Mouse (Mus musculus): Measurements from ENCODE around the gene Sohlh2. TPM values are rescaled to one million over a fixed set of nuclear protein-coding genes. Genes with fewer than 3 reads are reported as not detected.

Sohlh2 gene
- polyA plus RNA-seq (2014; fragmentation: Nextera tagmentation; extraction: Ambion mirVana): not detected in 2 replicates

GRCm38 (mm10) chr3:55181766-55182165, at the start of gene Sohlh2:
Sohlh2 (plus strand) TSS chr3:55182028.
- Histone ChIP-seq H3K4me3 (ENCODE audit: low read depth, low read length) (no peak within 1 kb of the TSS), H3K9me3 (replicated peaks; ENCODE audit: control insufficient read depth, low read length) (no peaks in the 10 kb centered on the region), H3K4me1 (ENCODE audit: control insufficient read depth, insufficient read depth, low read length) (no peaks in the 10 kb centered on the region), H3K27me3 (ENCODE audit: control insufficient read depth, insufficient read depth, low read length) (no peaks in the 10 kb centered on the region), H3K27ac (replicated peaks; ENCODE audit: low read depth, low read length) (no peak within 1 kb of the TSS), H3K36me3 (replicated peaks; ENCODE audit: control insufficient read depth, insufficient read depth, low read depth, low read length) (no peaks in the 10 kb centered on the region), H3K4me2 (ENCODE audit: low read depth, low read length) (no peak within 1 kb of the TSS), H3K9ac (replicated peaks; ENCODE audit: low read length) (no peak within 1 kb of the TSS)
- DNase-seq (ENCODE audit: low spot score) (no peak), ATAC-seq (replicated peaks; ENCODE audit: insufficient number of reproducible peaks, low FRiP score, low TSS enrichment, low read depth) (no peak)
- WGBS: 92% methylated on average over 22 of the region's 22 CpGs

- Histone ChIP-seq H3K27ac (replicated peaks; ENCODE audit: low read depth, low read length) (no peak within 1 kb of the TSS), H3K36me3 (replicated peaks; ENCODE audit: control insufficient read depth, insufficient read depth, low read depth, low read length) (peaks cover 5% of the 10 kb centered on the region), H3K4me1 (ENCODE audit: control insufficient read depth, insufficient read depth, low read length) (no peaks in the 10 kb centered on the region)
Measured at GRCm38 (mm10) chr3:55137039-55137438, 44.8 kb upstream of the Sohlh2 start, which contains the start of gene Ccdc169. Ccdc169 (plus strand) TSS chr3:55137339.

GRCm38 (mm10) chr3:55139837-55140236, 42.0 kb upstream of the Sohlh2 start:
- H3K27ac ChIP-seq (replicated peaks; ENCODE audit: low read depth, low read length): no peak overlapping the region
- H3K9me3 ChIP-seq (replicated peaks; ENCODE audit: control insufficient read depth, low read length): no peaks in the 10 kb centered on the region
- DNase-seq (ENCODE audit: low spot score) (no peak), ATAC-seq (replicated peaks; ENCODE audit: insufficient number of reproducible peaks, low FRiP score, low TSS enrichment, low read depth) (no peak)
- no peak overlapping the region for H3K4me3 ChIP-seq (ENCODE audit: low read depth, low read length)
- no peak overlapping the region for H3K4me2 ChIP-seq (ENCODE audit: low read depth, low read length)
- H3K9ac ChIP-seq (replicated peaks; ENCODE audit: low read length): no peak overlapping the region
- peaks cover 5% of the 10 kb centered on the region for H3K36me3 ChIP-seq (replicated peaks; ENCODE audit: control insufficient read depth, insufficient read depth, low read depth, low read length)
- H3K4me1 ChIP-seq (ENCODE audit: control insufficient read depth, insufficient read depth, low read length): no peaks in the 10 kb centered on the region
- no peaks in the 10 kb centered on the region for H3K27me3 ChIP-seq (ENCODE audit: control insufficient read depth, insufficient read depth, low read length)
- WGBS: 92% methylated on average over 12 of the region's 12 CpGs

More at GRCm38 (mm10) chr3:55137039-55137438, 44.8 kb upstream of the Sohlh2 start, which contains the start of gene Ccdc169:
- H3K27me3 ChIP-seq (ENCODE audit: control insufficient read depth, insufficient read depth, low read length): no peaks in the 10 kb centered on the region
- no peak for DNase-seq (ENCODE audit: low spot score)
- no peak for ATAC-seq (replicated peaks; ENCODE audit: insufficient number of reproducible peaks, low FRiP score, low TSS enrichment, low read depth)
- no peak within 1 kb of the TSS for H3K4me3 ChIP-seq (ENCODE audit: low read depth, low read length)
- H3K4me2 ChIP-seq (ENCODE audit: low read depth, low read length): no peak within 1 kb of the TSS
- no peak within 1 kb of the TSS for H3K9ac ChIP-seq (replicated peaks; ENCODE audit: low read length)
- H3K9me3 ChIP-seq (replicated peaks; ENCODE audit: control insufficient read depth, low read length): no peaks in the 10 kb centered on the region

GRCm38 (mm10) chr3:55141401-55141800, 40.4 kb upstream of the Sohlh2 start:
- H3K4me1 ChIP-seq (ENCODE audit: control insufficient read depth, insufficient read depth, low read length): no peaks in the 10 kb centered on the region
- H3K9ac ChIP-seq (replicated peaks; ENCODE audit: low read length): no peak overlapping the region
- H3K27me3 ChIP-seq (ENCODE audit: control insufficient read depth, insufficient read depth, low read length): no peaks in the 10 kb centered on the region
- no peaks in the 10 kb centered on the region for H3K9me3 ChIP-seq (replicated peaks; ENCODE audit: control insufficient read depth, low read length)
- no peak for DNase-seq (ENCODE audit: low spot score)
- no peak overlapping the region for H3K4me2 ChIP-seq (ENCODE audit: low read depth, low read length)
- H3K36me3 ChIP-seq (replicated peaks; ENCODE audit: control insufficient read depth, insufficient read depth, low read depth, low read length): peaks cover 2% of the 10 kb centered on the region
- H3K27ac ChIP-seq (replicated peaks; ENCODE audit: low read depth, low read length): no peak overlapping the region
- no peak overlapping the region for H3K4me3 ChIP-seq (ENCODE audit: low read depth, low read length)
- 44% methylated on average over 2 of the region's 2 CpGs for WGBS
- no peak for ATAC-seq (replicated peaks; ENCODE audit: insufficient number of reproducible peaks, low FRiP score, low TSS enrichment, low read depth)

- WGBS: 83% methylated on average over 4 of the region's 4 CpGs
- DNase-seq (ENCODE audit: low spot score): no peak
Measured at GRCm38 (mm10) chr3:55144916-55145315, 36.9 kb upstream of the Sohlh2 start.

GRCm38 (mm10) chr3:55146441-55146840, 35.4 kb upstream of the Sohlh2 start:
- Histone ChIP-seq H3K4me3 (ENCODE audit: low read depth, low read length) (no peak overlapping the region), H3K4me2 (ENCODE audit: low read depth, low read length) (no peak overlapping the region), H3K27ac (replicated peaks; ENCODE audit: low read depth, low read length) (no peak overlapping the region), H3K36me3 (replicated peaks; ENCODE audit: control insufficient read depth, insufficient read depth, low read depth, low read length) (no peaks in the 10 kb centered on the region), H3K9me3 (replicated peaks; ENCODE audit: control insufficient read depth, low read length) (no peaks in the 10 kb centered on the region), H3K27me3 (ENCODE audit: control insufficient read depth, insufficient read depth, low read length) (no peaks in the 10 kb centered on the region), H3K9ac (replicated peaks; ENCODE audit: low read length) (no peak overlapping the region), H3K4me1 (ENCODE audit: control insufficient read depth, insufficient read depth, low read length) (no peaks in the 10 kb centered on the region)
- DNase-seq (ENCODE audit: low spot score) (no peak), ATAC-seq (replicated peaks; ENCODE audit: insufficient number of reproducible peaks, low FRiP score, low TSS enrichment, low read depth) (no peak)
- 52% methylated on average over 6 of the region's 6 CpGs for WGBS

More at GRCm38 (mm10) chr3:55144916-55145315, 36.9 kb upstream of the Sohlh2 start:
- ATAC-seq (replicated peaks; ENCODE audit: insufficient number of reproducible peaks, low FRiP score, low TSS enrichment, low read depth): no peak
- Histone ChIP-seq H3K27me3 (ENCODE audit: control insufficient read depth, insufficient read depth, low read length) (no peaks in the 10 kb centered on the region), H3K36me3 (replicated peaks; ENCODE audit: control insufficient read depth, insufficient read depth, low read depth, low read length) (no peaks in the 10 kb centered on the region), H3K27ac (replicated peaks; ENCODE audit: low read depth, low read length) (no peak overlapping the region), H3K4me3 (ENCODE audit: low read depth, low read length) (no peak overlapping the region), H3K4me2 (ENCODE audit: low read depth, low read length) (no peak overlapping the region), H3K9ac (replicated peaks; ENCODE audit: low read length) (no peak overlapping the region), H3K9me3 (replicated peaks; ENCODE audit: control insufficient read depth, low read length) (no peaks in the 10 kb centered on the region), H3K4me1 (ENCODE audit: control insufficient read depth, insufficient read depth, low read length) (no peaks in the 10 kb centered on the region)

- no peaks in the 10 kb centered on the region for H3K9me3 ChIP-seq (replicated peaks; ENCODE audit: control insufficient read depth, low read length)
- H3K27ac ChIP-seq (replicated peaks; ENCODE audit: low read depth, low read length): no peak overlapping the region
- H3K4me2 ChIP-seq (ENCODE audit: low read depth, low read length): no peak overlapping the region
- 87% methylated on average over 2 of the region's 2 CpGs for WGBS
- no peaks in the 10 kb centered on the region for H3K36me3 ChIP-seq (replicated peaks; ENCODE audit: control insufficient read depth, insufficient read depth, low read depth, low read length)
- no peak for DNase-seq (ENCODE audit: low spot score)
- no peak for ATAC-seq (replicated peaks; ENCODE audit: insufficient number of reproducible peaks, low FRiP score, low TSS enrichment, low read depth)
- H3K9ac ChIP-seq (replicated peaks; ENCODE audit: low read length): no peak overlapping the region
- no peaks in the 10 kb centered on the region for H3K27me3 ChIP-seq (ENCODE audit: control insufficient read depth, insufficient read depth, low read length)
- no peaks in the 10 kb centered on the region for H3K4me1 ChIP-seq (ENCODE audit: control insufficient read depth, insufficient read depth, low read length)
- H3K4me3 ChIP-seq (ENCODE audit: low read depth, low read length): no peak overlapping the region
Measured at GRCm38 (mm10) chr3:55147156-55147555, 34.7 kb upstream of the Sohlh2 start.

GRCm38 (mm10) chr3:55148091-55148490, 33.7 kb upstream of the Sohlh2 start:
- H3K27me3 ChIP-seq (ENCODE audit: control insufficient read depth, insufficient read depth, low read length): no peaks in the 10 kb centered on the region
- DNase-seq (ENCODE audit: low spot score) (peak; percentile 53), ATAC-seq (replicated peaks; ENCODE audit: insufficient number of reproducible peaks, low FRiP score, low TSS enrichment, low read depth) (no peak)
- H3K4me1 ChIP-seq (ENCODE audit: control insufficient read depth, insufficient read depth, low read length): no peaks in the 10 kb centered on the region
- H3K27ac ChIP-seq (replicated peaks; ENCODE audit: low read depth, low read length): no peak overlapping the region
- no peaks in the 10 kb centered on the region for H3K9me3 ChIP-seq (replicated peaks; ENCODE audit: control insufficient read depth, low read length)
- 11% methylated on average over 3 of the region's 3 CpGs for WGBS
- no peaks in the 10 kb centered on the region for H3K36me3 ChIP-seq (replicated peaks; ENCODE audit: control insufficient read depth, insufficient read depth, low read depth, low read length)
- no peak overlapping the region for H3K4me2 ChIP-seq (ENCODE audit: low read depth, low read length)
- H3K9ac ChIP-seq (replicated peaks; ENCODE audit: low read length): no peak overlapping the region
- H3K4me3 ChIP-seq (ENCODE audit: low read depth, low read length): no peak overlapping the region
